Mouse (Mus musculus): Measurements from ENCODE around the gene Cyp2c23. TPM values are rescaled to one million over a fixed set of nuclear protein-coding genes. Genes with fewer than 3 reads are reported as not detected.

Cyp2c23 gene
- polyA plus RNA-seq (2012; rRNA removed): 0.09 and 0.17 TPM in 2 replicates

DNA sequence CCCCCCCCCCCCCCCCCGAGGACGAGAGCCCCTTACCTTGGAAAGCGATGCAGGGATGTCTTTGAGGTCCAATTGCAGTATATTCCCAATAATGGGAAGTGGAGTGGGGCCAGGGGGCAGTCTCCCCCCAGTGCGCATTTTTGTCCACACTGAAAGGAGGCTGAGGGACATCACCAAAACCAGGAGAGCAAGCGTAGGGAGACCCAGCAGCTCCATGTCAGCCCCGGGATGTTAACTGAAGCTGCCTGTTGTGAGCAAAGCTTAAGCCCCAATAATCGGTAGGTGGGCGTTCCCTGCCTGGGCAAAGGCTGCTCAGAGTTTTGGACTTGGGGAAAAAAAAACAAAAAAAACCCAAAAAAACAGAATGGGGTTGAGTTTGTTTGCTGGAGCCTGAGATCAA lies at the start of gene Cyp2c23:
Gene Cyp2c23 (minus strand): TSS at position 237 of the 400 bp plus-strand sequence.
- H3K4me1 ChIP-seq (ENCODE audit: control insufficient read depth, insufficient read depth, low read length): no peaks in the 10 kb centered on the region; the same call in 1 of the 2 replicates
- TF ChIP-seq CTCF (IDR thresholded peaks at IDR 0.05; ENCODE audit: extremely low read depth, insufficient read depth, low read length): no peak
- no peak for TF ChIP-seq POLR2A (IDR thresholded peaks at IDR 0.05; ENCODE audit: extremely low read depth, insufficient read depth, low read length)
- no peak within 1 kb of the TSS for H3K27ac ChIP-seq (ENCODE audit: insufficient read depth, low read length)
- no peak within 1 kb of the TSS for H3K4me3 ChIP-seq (ENCODE audit: insufficient read depth, low read length)

DNA sequence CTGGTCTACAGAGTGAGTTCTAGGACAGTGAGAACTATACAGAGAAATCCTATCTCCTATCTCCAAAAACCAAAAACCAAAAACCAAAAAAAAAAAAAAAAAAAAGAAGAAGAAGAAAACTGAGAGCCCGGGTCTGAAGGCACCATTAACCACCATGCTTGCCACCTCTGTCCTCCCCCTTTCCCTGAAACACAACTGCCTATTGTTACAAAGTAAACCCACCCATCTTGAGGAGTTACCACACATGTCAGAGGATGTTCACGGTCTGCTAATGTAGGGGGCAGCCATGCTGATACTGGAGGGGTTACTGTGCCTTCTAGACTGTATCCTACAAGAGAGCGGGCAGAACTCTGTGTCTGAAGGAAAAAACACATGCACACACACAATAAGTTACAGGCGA lies 48.0 kb upstream of the Cyp2c23 start:
- Histone ChIP-seq H3K4me3 (ENCODE audit: insufficient read depth, low read length) (no peak overlapping the region), H3K27ac (ENCODE audit: insufficient read depth, low read length) (no peak overlapping the region), H3K4me1 (ENCODE audit: control insufficient read depth, insufficient read depth, low read length) (no peaks in the 10 kb centered on the region)
- no peak for TF ChIP-seq POLR2A (IDR thresholded peaks at IDR 0.05; ENCODE audit: extremely low read depth, insufficient read depth, low read length)
- no peak for TF ChIP-seq CTCF (IDR thresholded peaks at IDR 0.05; ENCODE audit: extremely low read depth, insufficient read depth, low read length)

DNA sequence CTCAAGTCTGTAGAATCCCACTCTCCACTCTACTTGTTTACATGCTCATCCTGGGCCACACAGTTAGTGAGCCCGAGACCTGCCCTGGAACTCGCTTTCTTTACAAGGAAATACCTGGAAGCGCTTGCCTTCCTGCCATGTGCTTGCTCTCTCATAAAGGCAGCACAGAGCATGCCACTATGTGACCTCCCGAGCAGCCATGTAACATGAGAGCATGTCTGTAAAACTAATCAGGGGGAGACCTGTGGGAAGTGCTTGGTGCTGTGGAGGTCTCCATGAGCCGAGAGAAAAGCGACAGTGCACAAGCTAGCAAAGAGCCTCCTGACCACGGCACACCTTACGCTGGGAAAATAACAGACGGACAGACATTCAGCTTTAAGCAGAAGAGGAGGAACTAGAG lies 47.4 kb upstream of the Cyp2c23 start:
- TF ChIP-seq POLR2A (IDR thresholded peaks at IDR 0.05; ENCODE audit: extremely low read depth, insufficient read depth, low read length) (no peak), CTCF (IDR thresholded peaks at IDR 0.05; ENCODE audit: extremely low read depth, insufficient read depth, low read length) (no peak)
- no peak overlapping the region for H3K27ac ChIP-seq (ENCODE audit: insufficient read depth, low read length)
- H3K4me3 ChIP-seq (ENCODE audit: insufficient read depth, low read length): no peak overlapping the region
- H3K4me1 ChIP-seq (ENCODE audit: control insufficient read depth, insufficient read depth, low read length): no peaks in the 10 kb centered on the region

DNA sequence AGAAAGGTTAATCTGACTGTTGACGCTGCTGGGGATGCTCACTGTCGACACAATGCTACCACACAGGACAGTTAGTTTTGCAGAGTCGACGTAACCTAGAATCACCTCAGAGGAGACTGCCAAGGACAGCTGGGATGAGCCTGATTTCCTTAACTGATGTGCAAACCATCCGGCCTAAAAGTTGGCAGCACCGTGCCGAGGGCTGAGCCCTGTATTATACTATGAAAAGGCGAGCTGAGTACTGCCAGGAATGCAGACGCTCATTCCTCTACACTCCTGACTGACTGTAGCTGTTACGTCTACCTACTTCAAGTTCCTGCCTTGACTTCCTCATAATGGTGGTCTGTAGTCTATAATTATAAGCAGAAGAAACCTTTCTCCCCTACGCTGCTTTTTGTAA lies 46.0 kb upstream of the Cyp2c23 start:
- TF ChIP-seq CTCF (IDR thresholded peaks at IDR 0.05; ENCODE audit: extremely low read depth, insufficient read depth, low read length) (no peak), POLR2A (IDR thresholded peaks at IDR 0.05; ENCODE audit: extremely low read depth, insufficient read depth, low read length) (no peak)
- Histone ChIP-seq H3K4me1 (ENCODE audit: control insufficient read depth, insufficient read depth, low read length) (no peaks in the 10 kb centered on the region), H3K4me3 (ENCODE audit: insufficient read depth, low read length) (no peak overlapping the region), H3K27ac (ENCODE audit: insufficient read depth, low read length) (no peak overlapping the region)

DNA sequence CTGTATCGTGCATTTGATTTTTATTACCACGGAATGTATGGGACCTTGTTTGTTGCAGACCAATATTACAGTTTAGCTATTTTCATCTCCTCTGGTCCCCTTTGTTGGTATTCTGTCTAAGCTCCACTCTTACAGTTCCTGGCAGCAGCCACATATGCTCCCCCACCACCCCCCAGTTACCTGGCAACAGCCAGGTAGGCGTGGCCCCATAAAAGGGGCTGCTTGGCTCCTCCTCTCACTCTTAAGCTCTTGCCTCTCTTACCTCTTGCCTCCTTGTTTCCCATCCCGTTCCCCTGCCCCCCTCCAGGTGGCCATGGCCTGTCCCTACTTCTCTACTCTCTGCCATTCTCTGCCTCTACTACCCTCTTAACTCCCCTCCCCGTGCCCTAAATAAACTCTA lies 42.2 kb upstream of the Cyp2c23 start:
- Histone ChIP-seq H3K4me1 (ENCODE audit: control insufficient read depth, insufficient read depth, low read length) (peaks cover 3% of the 10 kb centered on the region), H3K27ac (ENCODE audit: insufficient read depth, low read length) (no peak overlapping the region), H3K4me3 (ENCODE audit: insufficient read depth, low read length) (no peak overlapping the region)
- no peak for TF ChIP-seq CTCF (IDR thresholded peaks at IDR 0.05; ENCODE audit: extremely low read depth, insufficient read depth, low read length)
- no peak for TF ChIP-seq POLR2A (IDR thresholded peaks at IDR 0.05; ENCODE audit: extremely low read depth, insufficient read depth, low read length)

DNA sequence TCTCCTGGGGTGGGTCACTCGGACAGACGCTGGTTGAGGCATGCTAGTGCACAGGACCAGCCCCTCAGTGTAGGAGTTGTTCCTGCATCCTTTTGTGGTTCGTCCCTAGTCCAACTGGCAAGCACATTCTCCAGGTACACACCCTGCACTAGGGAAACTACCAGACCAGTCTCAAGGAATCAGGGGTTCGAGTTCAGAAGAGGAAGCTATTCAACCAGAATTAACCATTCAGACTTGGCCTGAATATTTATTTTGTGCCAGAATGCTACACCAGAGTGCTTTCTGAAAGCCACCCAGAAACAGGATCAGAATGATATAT lies 40.9 kb upstream of the Cyp2c23 start:
- no peak overlapping the region; the same call in 1 of the 2 replicates for H3K27ac ChIP-seq (ENCODE audit: insufficient read depth, low read length)
- peak overlapping the region; percentile 96 for H3K4me3 ChIP-seq (ENCODE audit: insufficient read depth, low read length)
- H3K4me1 ChIP-seq (ENCODE audit: control insufficient read depth, insufficient read depth, low read length): peaks cover 3% of the 10 kb centered on the region
- TF ChIP-seq CTCF (IDR thresholded peaks at IDR 0.05; ENCODE audit: extremely low read depth, insufficient read depth, low read length) (no peak), POLR2A (IDR thresholded peaks at IDR 0.05; ENCODE audit: extremely low read depth, insufficient read depth, low read length) (no peak)

DNA sequence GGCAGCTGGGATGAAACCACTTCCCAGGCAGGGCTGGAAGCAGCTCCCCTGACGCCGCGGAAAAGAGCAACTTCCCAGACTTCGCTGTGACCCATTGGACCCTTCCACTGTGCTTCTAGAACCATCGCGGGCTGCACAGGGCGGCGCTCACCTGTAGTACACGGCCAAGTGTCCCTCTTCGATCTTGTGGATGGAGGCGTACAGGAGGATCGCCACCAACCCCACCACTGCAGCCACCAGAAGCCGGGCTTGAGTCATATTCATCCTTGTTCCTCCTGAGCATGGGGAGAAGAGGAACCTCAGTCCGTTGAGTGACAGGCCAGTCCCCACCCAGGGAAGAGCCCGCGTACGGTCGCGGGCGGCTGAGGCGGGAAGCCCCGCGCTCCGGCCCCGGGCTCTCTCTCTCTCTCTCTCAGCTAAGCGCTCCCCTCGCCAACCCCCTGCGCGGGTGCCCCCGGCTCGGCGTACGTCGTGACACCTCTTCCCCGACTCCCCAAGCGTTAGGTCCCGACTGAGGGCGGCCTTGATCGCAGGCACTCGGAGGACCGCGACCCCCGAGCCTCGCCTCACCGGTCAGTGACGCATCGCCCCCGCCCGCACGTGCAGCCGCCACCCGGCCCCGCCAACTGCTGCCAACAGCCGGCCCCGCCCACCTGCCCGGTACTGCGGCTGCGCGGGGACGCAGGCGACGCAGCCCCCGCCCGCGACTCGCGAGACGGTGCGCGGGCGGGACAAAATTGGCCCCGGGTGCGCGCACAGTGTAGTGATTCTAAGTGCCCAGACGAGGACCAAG lies 40.3 kb upstream of the Cyp2c23 start, which contains the start of gene Erlin1:
Gene Erlin1 (minus strand): TSS at position 665 of the 793 bp plus-strand sequence.
- Histone ChIP-seq H3K4me1 (ENCODE audit: control insufficient read depth, insufficient read depth, low read length) (peaks cover 3% of the 10 kb centered on the region), H3K27ac (ENCODE audit: insufficient read depth, low read length) (peak within 1 kb of the TSS; percentile 83), H3K4me3 (ENCODE audit: insufficient read depth, low read length) (peak within 1 kb of the TSS; percentile 96)
- TF ChIP-seq POLR2A (IDR thresholded peaks at IDR 0.05; ENCODE audit: extremely low read depth, insufficient read depth, low read length) (0 out of 2 replicates have a peak, but pooled peaks have one; percentile 36), CTCF (IDR thresholded peaks at IDR 0.05; ENCODE audit: extremely low read depth, insufficient read depth, low read length) (no peak)

DNA sequence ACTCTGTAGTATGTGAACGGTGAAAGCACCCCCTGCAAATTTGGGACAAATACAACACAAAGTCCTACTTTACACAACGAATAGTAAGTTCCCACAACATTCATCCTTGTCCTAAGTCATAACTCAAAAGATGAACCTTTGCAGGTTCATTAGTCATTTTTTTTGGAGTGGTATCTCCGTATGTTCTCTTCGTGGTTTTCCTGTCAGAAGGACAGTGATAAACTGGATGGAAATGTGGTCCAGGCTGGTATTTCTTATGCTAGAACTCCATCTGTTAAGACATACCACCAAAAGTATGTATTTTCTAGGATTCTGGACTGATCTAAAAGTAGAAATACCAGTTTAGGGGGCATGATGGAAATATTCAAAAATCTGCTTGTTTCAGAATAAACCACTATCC lies 39.2 kb upstream of the Cyp2c23 start:
- peaks cover 3% of the 10 kb centered on the region for H3K4me1 ChIP-seq (ENCODE audit: control insufficient read depth, insufficient read depth, low read length)
- no peak overlapping the region for H3K27ac ChIP-seq (ENCODE audit: insufficient read depth, low read length)
- TF ChIP-seq CTCF (IDR thresholded peaks at IDR 0.05; ENCODE audit: extremely low read depth, insufficient read depth, low read length) (no peak), POLR2A (IDR thresholded peaks at IDR 0.05; ENCODE audit: extremely low read depth, insufficient read depth, low read length) (no peak)
- peak overlapping the region; percentile 96 for H3K4me3 ChIP-seq (ENCODE audit: insufficient read depth, low read length)

DNA sequence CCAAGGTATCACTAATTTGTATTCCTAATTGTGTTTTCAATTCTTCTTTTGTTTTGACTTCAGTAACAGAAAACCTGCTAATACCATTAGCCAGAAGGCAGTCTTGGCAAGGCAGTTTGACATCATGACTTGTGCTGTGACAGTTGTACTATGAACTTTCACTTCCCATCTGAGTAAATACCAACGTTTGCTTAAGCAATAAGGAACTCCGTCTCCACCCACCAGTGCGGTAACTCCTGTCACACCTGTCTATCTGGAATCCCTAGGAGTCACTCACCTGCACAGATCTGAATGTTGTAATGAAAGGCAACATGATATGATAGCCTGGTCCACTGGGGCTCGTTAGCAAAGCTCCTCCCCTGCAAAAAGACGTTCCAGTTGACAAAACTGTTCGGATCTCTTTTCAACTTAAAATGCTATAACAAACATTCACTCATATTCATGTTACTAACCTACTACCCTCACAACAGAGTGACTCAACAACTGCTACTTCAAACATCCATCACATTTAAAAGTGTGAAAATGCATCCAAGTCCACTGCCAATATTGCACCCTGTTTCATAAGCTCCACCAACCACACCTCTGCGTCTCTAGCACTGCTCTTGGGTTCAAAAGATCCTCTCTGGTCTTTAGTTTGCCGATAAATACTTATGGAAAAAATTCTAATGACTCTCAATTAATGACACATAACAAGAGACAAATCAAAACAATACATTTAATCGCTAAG lies 38.5 kb upstream of the Cyp2c23 start:
- H3K4me3 ChIP-seq (ENCODE audit: insufficient read depth, low read length): no peak overlapping the region; the same call in 1 of the 2 replicates
- peaks cover 3% of the 10 kb centered on the region for H3K4me1 ChIP-seq (ENCODE audit: control insufficient read depth, insufficient read depth, low read length)
- TF ChIP-seq CTCF (IDR thresholded peaks at IDR 0.05; ENCODE audit: extremely low read depth, insufficient read depth, low read length) (no peak), POLR2A (IDR thresholded peaks at IDR 0.05; ENCODE audit: extremely low read depth, insufficient read depth, low read length) (no peak)
- H3K27ac ChIP-seq (ENCODE audit: insufficient read depth, low read length): no peak overlapping the region
